Mouse (Mus musculus) neural tube, embryonic 11.5 days (tissue): ENCODE data around the gene Klk1b3. TPM values are rescaled to one million over a fixed set of nuclear protein-coding genes. Genes with fewer than 3 reads are reported as not detected.
A peak's percentile ranks its signal among the peaks of the same experiment; 100 is the strongest.
"Not testable (repeated sequence)": the region's sequence is repeated elsewhere in the genome, so short reads cannot be mapped to it uniquely, and the experiment has no call there.

Experiments
- ATAC-seq: fragments of 200-750 bp; cut with Nextera tagmentation; 2 replicates; pipeline ENCODE4 v1.8.0; 2017; ENCODE audit warnings: moderate number of reproducible peaks, mild to moderate bottlenecking, moderate TSS enrichment, moderate library complexity; ENCODE audit not compliant: insufficient read depth, low FRiP score, low TSS enrichment
- DNase-seq: peaks from one replicate; pipeline ENCODE4 v3.0.0-alpha.2; 2015; ENCODE audit warnings: low spot score
- H3K27ac ChIP-seq: fragments of 300-500 bp; sonication (generic); 2 replicates; pipeline ENCODE4 v1.5.1; 2014; ENCODE audit warnings: low read depth, mild to moderate bottlenecking, low read length
- H3K27me3 ChIP-seq: fragments of 300-500 bp; sonication (generic); 2 replicates; pipeline ENCODE4 v1.6.1; 2014; ENCODE audit warnings: mild to moderate bottlenecking, low read length, mixed read lengths; ENCODE audit not compliant: control insufficient read depth, insufficient read depth
- H3K36me3 ChIP-seq: fragments of 300-500 bp; sonication (generic); 2 replicates; pipeline ENCODE4 v1.6.1; 2014; ENCODE audit warnings: mild to moderate bottlenecking, low read length, moderate library complexity, mixed read lengths; ENCODE audit not compliant: control insufficient read depth, insufficient read depth
- H3K4me1 ChIP-seq: fragments of 300-500 bp; sonication (generic); 2 replicates; pipeline ENCODE4 v1.6.1; 2014; ENCODE audit warnings: low read length, mixed read lengths; ENCODE audit not compliant: control insufficient read depth, insufficient read depth
- H3K4me2 ChIP-seq: fragments of 300-500 bp; sonication (generic); 2 replicates; pipeline ENCODE4 v1.6.1; 2014; ENCODE audit warnings: low read depth, mild to moderate bottlenecking, moderate library complexity
- H3K4me3 ChIP-seq: fragments of 300-500 bp; sonication (generic); 2 replicates; pipeline ENCODE4 v1.5.1; 2014; ENCODE audit warnings: low read depth, low read length
- H3K9ac ChIP-seq: fragments of 300-500 bp; sonication (generic); 2 replicates; pipeline ENCODE4 v1.6.1; 2014; ENCODE audit warnings: mild to moderate bottlenecking, low read length
- H3K9me3 ChIP-seq: fragments of 300-500 bp; sonication (generic); 2 replicates; pipeline ENCODE4 v1.6.1; 2016; ENCODE audit warnings: low read length; ENCODE audit not compliant: control insufficient read depth
- WGBS: fragments of 180-500 bp; shearing (Covaris S2); extraction: QIAGEN DNeasy Blood & Tissue Kit; methylation state at CpG from one replicate; pipeline ENCODE4 v1.1.7; 2014; 5-methylcytosine and 5-hydroxymethylcytosine counted together
- polyA plus RNA-seq: library from polyadenylated mRNA; unstranded; fragments of >200 nt; fragmentation: Nextera tagmentation; extraction: Ambion mirVana; gene quantifications from 2 replicates; pipeline ENCODE4 v1.2.1, GENCODE M21; 2014

Klk1b3 gene
- polyA plus RNA-seq, 1 experiment from 2014 or later, result not detected

DNA sequence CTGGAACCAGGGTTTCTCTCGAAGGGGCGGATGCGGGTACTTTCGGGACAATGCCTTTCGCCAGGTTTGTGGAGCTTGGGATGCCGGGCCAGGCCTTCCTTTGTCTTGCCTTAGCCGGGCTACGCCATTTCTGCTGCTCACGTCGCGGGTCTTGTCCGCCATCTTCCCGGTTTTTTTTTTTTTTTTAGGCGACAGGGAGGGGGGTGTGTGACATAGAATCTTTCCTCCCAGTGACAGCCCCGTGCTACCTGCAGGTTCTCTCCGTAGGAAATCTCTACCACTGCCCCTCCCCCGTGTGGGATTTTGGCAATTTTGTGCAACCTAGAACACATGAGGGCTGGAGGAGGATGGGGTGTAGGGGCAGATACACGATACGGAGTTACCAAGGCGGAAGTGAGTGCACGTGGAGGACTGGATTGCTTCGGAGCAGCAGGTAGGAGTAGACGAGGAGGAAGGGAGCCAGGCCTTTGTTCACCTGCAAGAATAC is 49.0 kb downstream of the Klk1b3 start:
- H3K27me3 ChIP-seq, result no peaks in the 10 kb centered on the region
- peaks cover 10% of the 10 kb centered on the region for H3K4me1 ChIP-seq
- under 1% methylated on average over 23 of the region's 23 CpGs for WGBS
- peak overlapping the region; percentile 90 for H3K4me3 ChIP-seq
- H3K9ac ChIP-seq, result peak overlapping the region; percentile 94
- no peaks in the 10 kb centered on the region for H3K9me3 ChIP-seq
- peak overlapping the region; percentile 75 for H3K4me2 ChIP-seq
- ATAC-seq, result peak; percentile 50
- H3K27ac ChIP-seq, result peak overlapping the region; percentile 84
- peak; percentile 70 for DNase-seq
- peaks cover 16% of the 10 kb centered on the region for H3K36me3 ChIP-seq

DNA sequence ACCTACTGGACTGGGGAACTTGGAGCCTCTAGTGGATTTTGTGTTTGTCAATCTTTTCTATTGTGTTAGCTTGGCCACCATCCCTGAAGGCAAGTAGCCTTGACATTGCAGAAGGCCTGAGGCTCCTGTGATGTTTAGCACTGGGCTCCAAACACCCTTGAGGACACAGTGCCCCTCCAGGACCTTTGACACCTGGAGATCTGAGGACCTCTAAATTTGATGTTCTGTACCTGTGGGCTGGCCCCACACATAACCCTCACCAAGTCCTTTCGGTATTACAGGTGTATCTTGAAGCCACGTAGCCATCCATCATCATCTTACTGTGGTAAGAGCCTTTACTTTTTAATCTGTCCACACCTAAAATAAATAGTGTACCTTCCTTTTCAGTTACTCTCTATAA is 50.0 kb downstream of the Klk1b3 start:
- ATAC-seq (no peak), DNase-seq (no peak)
- Histone ChIP-seq H3K27me3 (no peaks in the 10 kb centered on the region), H3K9me3 (no peaks in the 10 kb centered on the region), H3K4me2 (peak overlapping the region; percentile 75), H3K27ac (no peak overlapping the region), H3K36me3 (peaks cover 23% of the 10 kb centered on the region), H3K4me1 (peaks cover 10% of the 10 kb centered on the region), H3K4me3 (peak overlapping the region; percentile 90), H3K9ac (no peak overlapping the region; the same call in 1 of the 2 replicates)
- WGBS, result 94% methylated on average over 2 of the region's 2 CpGs

DNA sequence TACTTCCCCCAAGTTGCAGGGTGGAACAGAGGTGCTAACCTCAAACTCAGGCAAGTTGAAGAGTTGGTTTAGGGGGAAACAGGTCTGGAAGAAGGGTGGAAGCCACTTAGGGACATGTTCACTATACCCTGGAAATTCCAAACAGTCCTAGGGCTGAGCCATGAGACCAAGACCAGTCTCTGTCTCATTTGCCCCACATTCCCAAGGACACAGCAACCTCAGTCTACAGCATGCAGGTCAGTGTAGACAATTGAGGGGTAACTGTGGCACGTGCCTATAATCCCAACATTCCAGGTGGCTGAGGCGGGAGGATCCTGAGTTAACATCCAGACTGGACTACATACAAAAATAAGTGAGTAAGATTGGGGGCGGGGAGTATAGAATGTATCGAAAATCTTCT is 51.3 kb downstream of the Klk1b3 start:
- Histone ChIP-seq H3K9me3 (no peaks in the 10 kb centered on the region), H3K27ac (no peak overlapping the region), H3K4me3 (no peak overlapping the region), H3K27me3 (no peaks in the 10 kb centered on the region), H3K36me3 (peaks cover 24% of the 10 kb centered on the region), H3K4me1 (peaks cover 10% of the 10 kb centered on the region), H3K4me2 (no peak overlapping the region), H3K9ac (no peak overlapping the region)
- WGBS, result 94% methylated on average over 4 of the region's 4 CpGs
- ATAC-seq (no peak), DNase-seq (no peak)

DNA sequence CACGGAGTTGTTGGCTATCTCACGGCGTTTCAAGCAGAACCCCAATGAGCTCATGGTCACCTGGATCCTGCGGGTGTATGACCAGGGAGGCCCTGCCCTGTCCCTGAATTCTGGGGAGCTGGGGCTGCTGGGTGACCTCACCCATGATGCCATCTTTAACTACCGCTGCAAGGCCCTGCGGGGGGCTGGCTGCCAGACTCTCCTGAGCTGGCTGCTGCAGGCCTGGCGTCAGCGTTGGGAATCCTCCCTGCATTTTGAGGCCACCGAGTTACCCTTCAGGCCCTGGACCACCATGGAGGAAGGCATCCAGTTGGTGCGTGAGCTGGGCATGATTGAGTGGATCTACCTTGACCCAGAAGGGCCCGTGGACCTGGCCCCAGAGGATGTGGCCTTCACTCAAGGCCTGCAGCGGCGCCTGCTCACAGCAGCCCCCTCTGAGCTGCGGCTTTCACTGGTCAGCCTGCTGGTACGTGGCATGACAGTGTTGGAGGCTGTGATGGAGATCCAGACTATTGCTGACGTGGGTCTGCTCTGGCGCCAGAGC is 52.8 kb downstream of the Klk1b3 start:
- not testable (repeated sequence) for H3K4me3 ChIP-seq, H3K9me3 ChIP-seq, ATAC-seq, H3K9ac ChIP-seq, H3K4me2 ChIP-seq, H3K4me1 ChIP-seq, H3K27me3 ChIP-seq, H3K27ac ChIP-seq, DNase-seq
- 88% methylated on average over 17 of the region's 17 CpGs for WGBS
- peaks cover 24% of the 10 kb centered on the region for H3K36me3 ChIP-seq

Other genes with a start within 250 kb of the Klk1b3 start
- gene Klk1b8, start 247.5 kb upstream of the Klk1b3 start, polyA plus RNA-seq, result not detected in 2 replicates
- not detected in 2 replicates for gene Klk1b1, start 231.4 kb upstream of the Klk1b3 start, polyA plus RNA-seq
- not detected in 2 replicates for gene Klk1b9, start 222.1 kb upstream of the Klk1b3 start, polyA plus RNA-seq
- not detected in 2 replicates for gene Klk1b11, start 202.3 kb upstream of the Klk1b3 start, polyA plus RNA-seq
- gene Klk1b26, start 186.0 kb upstream of the Klk1b3 start, polyA plus RNA-seq, result not detected in 2 replicates
- not detected in 2 replicates for gene Klk1b27, start 145.9 kb upstream of the Klk1b3 start, polyA plus RNA-seq
- not detected in 2 replicates for gene Klk1b21, start 95.9 kb upstream of the Klk1b3 start, polyA plus RNA-seq
- not detected in 2 replicates for gene Klk1b22, start 85.5 kb upstream of the Klk1b3 start, polyA plus RNA-seq
- not detected in 2 replicates for gene Klk1b16, start 61.4 kb upstream of the Klk1b3 start, polyA plus RNA-seq
- gene Klk1b24, start 10.0 kb upstream of the Klk1b3 start, polyA plus RNA-seq, result not detected in 2 replicates
- gene Klk1b4, start 9.2 kb downstream of the Klk1b3 start, polyA plus RNA-seq, result not detected in 2 replicates
- not detected in 2 replicates for gene Klk1b5, start 17.8 kb downstream of the Klk1b3 start, polyA plus RNA-seq
- not detected in 2 replicates for gene Klk1, start 27.2 kb downstream of the Klk1b3 start, polyA plus RNA-seq
- not detected in 2 replicates for gene Gm36864, start 38.0 kb downstream of the Klk1b3 start, polyA plus RNA-seq
- 1.1 and 1.2 TPM in 2 replicates for gene 1700028J19Rik, start 48.5 kb downstream of the Klk1b3 start, polyA plus RNA-seq
- gene 2410002F23Rik, start 48.5 kb downstream of the Klk1b3 start, polyA plus RNA-seq, result 143 TPM in 2 replicates
- not detected in 2 replicates for gene Acp4, start 59.2 kb downstream of the Klk1b3 start, polyA plus RNA-seq
- not detected in 2 replicates for gene Gm15517, start 63.3 kb downstream of the Klk1b3 start, polyA plus RNA-seq
- gene Clec11a, start 108.7 kb downstream of the Klk1b3 start, polyA plus RNA-seq, result 1.9 and 2.4 TPM in 2 replicates
- gene Shank1, start 112.1 kb downstream of the Klk1b3 start, polyA plus RNA-seq, result 4.6 and 4.7 TPM in 2 replicates
- 2.9 and 3.7 TPM in 2 replicates for gene Syt3, start 185.9 kb downstream of the Klk1b3 start, polyA plus RNA-seq
- 1.0 and 1.1 TPM in 2 replicates for gene 1700008O03Rik, start 187.6 kb downstream of the Klk1b3 start, polyA plus RNA-seq
- gene Lrrc4b, start 230.8 kb downstream of the Klk1b3 start, polyA plus RNA-seq, result 7.4 and 8.0 TPM in 2 replicates